ENCODE assay signal across 24 mouse cellular contexts in genomic region chr3:147896751-147897150, GRCm38 (mm10).
DNase-seq lines count a peak whose midpoint lies in the region; ATAC-seq and TF ChIP-seq lines count a peak whose summit lies in the region.
"Had no signal": no experiment of that assay in that cellular context is flagged by ENCODE, and none has a peak within 500 bp of the region (broad histone marks: within the 10 kb centered on the region; RNA-seq: fewer than 3 reads in every experiment).

No protein-coding gene starts in this region.

- H3K4me1 ChIP-seq in forebrain, embryonic 13.5 days, result no peaks in the 10 kb centered on the region
- no peaks in the 10 kb centered on the region for H3K4me1 ChIP-seq in forebrain, postnatal 0 days (ENCODE audit: insufficient read depth)
- no peaks in the 10 kb centered on the region for H3K4me1 ChIP-seq in midbrain, embryonic 11.5 days (ENCODE audit: control insufficient read depth, insufficient read depth, low read length)
- no peaks in the 10 kb centered on the region for H3K4me1 ChIP-seq in midbrain, postnatal 0 days (ENCODE audit: insufficient read depth, low read length)
- peaks cover 8% of the 10 kb centered on the region; the same call in 1 of the 2 replicates for H3K4me1 ChIP-seq in embryonic facial prominence, embryonic 14.5 days (ENCODE audit: control insufficient read depth, insufficient read depth, low read length)
- H3K4me1 ChIP-seq in limb, embryonic 14.5 days (ENCODE audit: control insufficient read depth, insufficient read depth, low read length), result 0 out of 2 replicates have a peak, but pooled peaks cover 2% of the 10 kb centered on the region
- H3K4me1 ChIP-seq: embryonic facial prominence, embryonic 15.5 days; hindbrain, embryonic 12.5 days; hindbrain, embryonic 15.5 days had no signal

- TF ChIP-seq CTCF in forebrain, postnatal 0 days (IDR thresholded peaks at IDR 0.05; ENCODE audit: low read depth), result no peak
- TF ChIP-seq CTCF in midbrain, postnatal 0 days (IDR thresholded peaks at IDR 0.05), result no peak

- H3K9me3 ChIP-seq in forebrain, embryonic 13.5 days (replicated peaks), result no peaks in the 10 kb centered on the region
- H3K9me3 ChIP-seq in forebrain, postnatal 0 days (ENCODE audit: low read length), result no peaks in the 10 kb centered on the region
- no peaks in the 10 kb centered on the region for H3K9me3 ChIP-seq in midbrain, embryonic 11.5 days (ENCODE audit: control insufficient read depth, low read length)
- H3K9me3 ChIP-seq in midbrain, postnatal 0 days (ENCODE audit: low read length), result no peaks in the 10 kb centered on the region
- H3K9me3 ChIP-seq in embryonic facial prominence, embryonic 14.5 days (ENCODE audit: control insufficient read depth, low read length), result no peaks in the 10 kb centered on the region
- no peaks in the 10 kb centered on the region for H3K9me3 ChIP-seq in limb, embryonic 14.5 days (ENCODE audit: control insufficient read depth, low read length)
- H3K9me3 ChIP-seq: embryonic facial prominence, embryonic 15.5 days; hindbrain, embryonic 12.5 days; hindbrain, embryonic 15.5 days had no signal

- no peak overlapping the region for H3K4me2 ChIP-seq in forebrain, embryonic 13.5 days
- H3K4me2 ChIP-seq in forebrain, postnatal 0 days (ENCODE audit: low read depth), result no peak overlapping the region
- H3K4me2 ChIP-seq in midbrain, embryonic 11.5 days, result no peak overlapping the region
- H3K4me2 ChIP-seq in midbrain, postnatal 0 days (ENCODE audit: low read depth, low read length, poor library complexity, severe bottlenecking), result no peak overlapping the region
- no peak overlapping the region for H3K4me2 ChIP-seq in embryonic facial prominence, embryonic 14.5 days (ENCODE audit: low read depth, low read length)
- H3K4me2 ChIP-seq in limb, embryonic 14.5 days (replicated peaks; ENCODE audit: low read depth, low read length, severe bottlenecking), result no peak overlapping the region
- H3K4me2 ChIP-seq: embryonic facial prominence, embryonic 15.5 days; heart, embryonic 11.5 days; hindbrain, embryonic 12.5 days; hindbrain, embryonic 15.5 days had no signal

- H3K9ac ChIP-seq in forebrain, embryonic 13.5 days, result no peak overlapping the region
- H3K9ac ChIP-seq in forebrain, postnatal 0 days, result no peak overlapping the region
- no peak overlapping the region for H3K9ac ChIP-seq in midbrain, embryonic 11.5 days (ENCODE audit: low read length)
- no peak overlapping the region for H3K9ac ChIP-seq in midbrain, postnatal 0 days (replicated peaks; ENCODE audit: low read length, poor library complexity, severe bottlenecking)
- no peak overlapping the region for H3K9ac ChIP-seq in embryonic facial prominence, embryonic 14.5 days (ENCODE audit: low read depth, low read length)
- H3K9ac ChIP-seq in limb, embryonic 14.5 days (ENCODE audit: low read depth, low read length, severe bottlenecking), result no peak overlapping the region
- H3K9ac ChIP-seq: embryonic facial prominence, embryonic 15.5 days; hindbrain, embryonic 12.5 days; hindbrain, embryonic 15.5 days had no signal

- WGBS in forebrain, embryonic 13.5 days, result 60% methylated on average over 1 of the region's 1 CpGs
- WGBS in forebrain, postnatal 0 days, result 49% methylated on average over 1 of the region's 1 CpGs
- WGBS in midbrain, embryonic 11.5 days, result 70% methylated on average over 1 of the region's 1 CpGs
- 73% methylated on average over 1 of the region's 1 CpGs for WGBS in midbrain, postnatal 0 days
- 33% methylated on average over 1 of the region's 1 CpGs for WGBS in embryonic facial prominence, embryonic 14.5 days
- WGBS in limb, embryonic 14.5 days, result 48% methylated on average over 1 of the region's 1 CpGs

- ATAC-seq in forebrain, embryonic 13.5 days, result peak; percentile 62; the same call in 1 of the 2 replicates
- no peak; the same call in 1 of the 2 replicates for ATAC-seq in forebrain, postnatal 0 days
- ATAC-seq in midbrain, embryonic 11.5 days (ENCODE audit: low FRiP score), result no peak
- ATAC-seq in midbrain, postnatal 0 days (ENCODE audit: low FRiP score), result no peak
- ATAC-seq in embryonic facial prominence, embryonic 14.5 days (ENCODE audit: low read depth), result no peak
- ATAC-seq in limb, embryonic 14.5 days (ENCODE audit: low FRiP score, low read depth), result no peak
- ATAC-seq: activated CD4-positive, CD25-positive, alpha-beta regulatory T cell, adult 4 months; CD4-positive, CD25-positive, alpha-beta regulatory T cell, adult 4 months; intestine, postnatal 0 days had no signal

- no peak for TF ChIP-seq POLR2A in limb, embryonic 14.5 days (IDR thresholded peaks at IDR 0.05; ENCODE audit: borderline replicate concordance, extremely low read depth, insufficient read depth, insufficient read length)

- no peak overlapping the region for H3K27ac ChIP-seq in forebrain, embryonic 13.5 days
- H3K27ac ChIP-seq in forebrain, postnatal 0 days (ENCODE audit: low read depth, low read length), result no peak overlapping the region
- no peak overlapping the region for H3K27ac ChIP-seq in midbrain, embryonic 11.5 days (ENCODE audit: low read depth, low read length)
- no peak overlapping the region for H3K27ac ChIP-seq in midbrain, postnatal 0 days (ENCODE audit: low read depth, low read length)
- H3K27ac ChIP-seq in embryonic facial prominence, embryonic 14.5 days (replicated peaks; ENCODE audit: low read depth, low read length), result no peak overlapping the region
- no peak overlapping the region for H3K27ac ChIP-seq in limb, embryonic 14.5 days (replicated peaks; ENCODE audit: low read depth, low read length)
- H3K27ac ChIP-seq: embryonic facial prominence, embryonic 15.5 days; heart, adult 2 months; hindbrain, embryonic 12.5 days; hindbrain, embryonic 15.5 days had no signal

- DNase-seq in forebrain, postnatal 0 days, result no peak
- peak; percentile 72 for DNase-seq in midbrain, embryonic 11.5 days (ENCODE audit: low spot score, missing footprints)
- DNase-seq in midbrain, postnatal 0 days (ENCODE audit: low spot score), result no peak
- DNase-seq in embryonic facial prominence, embryonic 14.5 days (ENCODE audit: low spot score), result peak; percentile 75
- DNase-seq in limb, embryonic 14.5 days (ENCODE audit: low spot score), result peak; percentile 56
- no peak for DNase-seq in heart, adult 9 months (ENCODE audit: low spot score in 2 of 2)
- no peak for DNase-seq in right cerebral cortex, postnatal 4 days
- DNase-seq: adrenal gland, adult 8-10 months; adrenal gland, postnatal 25 days; cerebellum, adult 11 months; cerebellum, adult 2 months; cerebellum, adult 9-11 months; cerebellum, postnatal 25 days; gastrocnemius, postnatal 10 days; gastrocnemius, postnatal 36 days; heart, adult 2 months had no signal

- no peaks in the 10 kb centered on the region for H3K27me3 ChIP-seq in forebrain, embryonic 13.5 days
- no peaks in the 10 kb centered on the region for H3K27me3 ChIP-seq in forebrain, postnatal 0 days (ENCODE audit: insufficient read depth, low read length)
- H3K27me3 ChIP-seq in midbrain, embryonic 11.5 days (ENCODE audit: control insufficient read depth, insufficient read depth, low read length), result no peaks in the 10 kb centered on the region
- no peaks in the 10 kb centered on the region for H3K27me3 ChIP-seq in midbrain, postnatal 0 days (ENCODE audit: insufficient read depth, low read length)
- H3K27me3 ChIP-seq in embryonic facial prominence, embryonic 14.5 days (replicated peaks; ENCODE audit: control insufficient read depth, insufficient read depth, low read length), result no peaks in the 10 kb centered on the region
- no peaks in the 10 kb centered on the region for H3K27me3 ChIP-seq in limb, embryonic 14.5 days (ENCODE audit: control insufficient read depth, insufficient read depth, low read length)
- H3K27me3 ChIP-seq: embryonic facial prominence, embryonic 15.5 days; hindbrain, embryonic 12.5 days; hindbrain, embryonic 15.5 days had no signal

- no peak overlapping the region for H3K4me3 ChIP-seq in forebrain, embryonic 13.5 days
- H3K4me3 ChIP-seq in forebrain, postnatal 0 days (ENCODE audit: low read depth, low read length), result no peak overlapping the region
- no peak overlapping the region for H3K4me3 ChIP-seq in midbrain, embryonic 11.5 days (ENCODE audit: low read depth, low read length)
- H3K4me3 ChIP-seq in midbrain, postnatal 0 days (ENCODE audit: low read depth, low read length), result no peak overlapping the region
- no peak overlapping the region for H3K4me3 ChIP-seq in embryonic facial prominence, embryonic 14.5 days (ENCODE audit: low read depth, low read length)
- H3K4me3 ChIP-seq in limb, embryonic 14.5 days (replicated peaks; ENCODE audit: low read length), result no peak overlapping the region
- H3K4me3 ChIP-seq: embryonic facial prominence, embryonic 15.5 days; heart, adult 2 months; hindbrain, embryonic 12.5 days; hindbrain, embryonic 15.5 days had no signal

- no peaks in the 10 kb centered on the region for H3K36me3 ChIP-seq in forebrain, embryonic 13.5 days (ENCODE audit: poor library complexity, severe bottlenecking)
- no peaks in the 10 kb centered on the region for H3K36me3 ChIP-seq in forebrain, postnatal 0 days (ENCODE audit: insufficient read depth)
- no peaks in the 10 kb centered on the region for H3K36me3 ChIP-seq in midbrain, embryonic 11.5 days (ENCODE audit: control insufficient read depth, insufficient read depth, low read length)
- no peaks in the 10 kb centered on the region for H3K36me3 ChIP-seq in midbrain, postnatal 0 days (ENCODE audit: insufficient read depth, low read length)
- no peaks in the 10 kb centered on the region for H3K36me3 ChIP-seq in embryonic facial prominence, embryonic 14.5 days (ENCODE audit: control insufficient read depth, insufficient read depth, low read length)
- no peaks in the 10 kb centered on the region for H3K36me3 ChIP-seq in limb, embryonic 14.5 days (ENCODE audit: control insufficient read depth, insufficient read depth, low read length)
- H3K36me3 ChIP-seq: embryonic facial prominence, embryonic 15.5 days; hindbrain, embryonic 12.5 days; hindbrain, embryonic 15.5 days had no signal

Comparison
In these comparisons a context has a peak if more than half of its experiments do, and no peak if none do; other contexts are left out.
1. DNase-seq: peak in midbrain, embryonic 11.5 days (single experiment), embryonic facial prominence, embryonic 14.5 days (single experiment) and limb, embryonic 14.5 days (single experiment); none in forebrain, postnatal 0 days (single experiment), midbrain, postnatal 0 days (single experiment), heart, adult 9 months (0 of 2) and right cerebral cortex, postnatal 4 days (single experiment).